21 mouse cellular contexts compared by ENCODE assay signal in genomic region chr13:113657204-113657603, GRCm38 (mm10). TPM values are rescaled to one million over a fixed set of nuclear protein-coding genes. Genes with fewer than 3 reads are reported as not detected.
DNase-seq lines count a peak whose midpoint lies in the region; ATAC-seq and TF ChIP-seq lines count a peak whose summit lies in the region.
"Had no signal": no experiment of that assay in that cellular context is flagged by ENCODE, and none has a peak within 500 bp of the region (broad histone marks: within the 10 kb centered on the region; RNA-seq: fewer than 3 reads in every experiment).

No protein-coding gene starts in this region.

- no peak for DNase-seq in heart, postnatal 25 days (ENCODE audit: low spot score)
- no peak for DNase-seq in left cerebral cortex, adult 2 months (ENCODE audit: extremely low spot score in 1 of 2, low spot score in 2 of 2)
- no peak for DNase-seq in left cerebral cortex, adult 18-20 months (ENCODE audit: low spot score in 2 of 2)
- peak; percentile 57 for DNase-seq in skeletal muscle tissue, adult 2 months (ENCODE audit: low read depth, low spot score)
- no peak for DNase-seq in spleen, postnatal 10 days (ENCODE audit: low spot score in 2 of 2)
- DNase-seq: adrenal gland, postnatal 36 days; cerebellum, adult 8-10 months; liver; liver, postnatal 0 days; thymus, adult 2 months had no signal

- TF ChIP-seq POLR2A in cortical plate, adult 2 months (IDR thresholded peaks at IDR 0.05; ENCODE audit: extremely low read depth, insufficient read depth, low read length): 0 out of 2 replicates have a peak, but pooled peaks have one; percentile 17

- no peaks in the 10 kb centered on the region for H3K27me3 ChIP-seq in heart, embryonic 12.5 days (replicated peaks)
- H3K27me3 ChIP-seq: embryonic facial prominence, embryonic 15.5 days had no signal

- intact Hi-C loops in heart, postnatal 25 days (cut with DNase I): no loop called here
- intact Hi-C loops in left cerebral cortex, adult 2 months (cut with DNase I): no loop called here

- 0 out of 2 replicates have a peak, but pooled peaks cover 3% of the 10 kb centered on the region for H3K9me3 ChIP-seq in heart, embryonic 12.5 days (replicated peaks)
- H3K9me3 ChIP-seq: embryonic facial prominence, embryonic 15.5 days; forebrain, embryonic 10.5 days; midbrain, embryonic 10.5 days had no signal

- peak overlapping the region; percentile 58 for H3K4me2 ChIP-seq in heart, embryonic 12.5 days
- H3K4me2 ChIP-seq: embryonic facial prominence, embryonic 15.5 days had no signal

- 0 out of 2 replicates have a peak overlapping the region, but pooled peaks have one; percentile 24 for H3K9ac ChIP-seq in heart, embryonic 12.5 days
- H3K9ac ChIP-seq: embryonic facial prominence, embryonic 15.5 days; liver, postnatal 0 days had no signal

- H3K36me3 ChIP-seq in heart, embryonic 12.5 days: peaks cover 9% of the 10 kb centered on the region
- H3K36me3 ChIP-seq: embryonic facial prominence, embryonic 15.5 days; forebrain, embryonic 10.5 days; midbrain, embryonic 10.5 days had no signal

- peaks cover 24% of the 10 kb centered on the region for H3K4me1 ChIP-seq in heart, embryonic 12.5 days (replicated peaks)
- no peaks in the 10 kb centered on the region; the same call in 1 of the 2 replicates for H3K4me1 ChIP-seq in cortical plate, adult 2 months (ENCODE audit: control insufficient read depth, insufficient read depth, low read length)
- H3K4me1 ChIP-seq: forebrain, embryonic 10.5 days; midbrain, embryonic 10.5 days had no signal

- ATAC-seq in heart, embryonic 12.5 days (ENCODE audit: insufficient number of reproducible peaks, low FRiP score): no peak
- ATAC-seq: hindbrain, embryonic 16.5 days; intestine, postnatal 0 days; liver, postnatal 0 days had no signal

- peak overlapping the region; percentile 16 for H3K4me3 ChIP-seq in heart, embryonic 12.5 days
- H3K4me3 ChIP-seq in left cerebral cortex, adult 2 months: no peak overlapping the region
- no peak overlapping the region for H3K4me3 ChIP-seq in cortical plate, adult 2 months (ENCODE audit: insufficient read depth, low read length)
- H3K4me3 ChIP-seq: embryonic facial prominence, embryonic 15.5 days; forebrain, embryonic 10.5 days; midbrain, embryonic 10.5 days had no signal

- peak overlapping the region; percentile 84 for H3K27ac ChIP-seq in heart, embryonic 12.5 days (ENCODE audit: poor library complexity, severe bottlenecking)
- peak overlapping the region; percentile 78 for H3K27ac ChIP-seq in left cerebral cortex, adult 2 months
- H3K27ac ChIP-seq in cortical plate, adult 2 months (ENCODE audit: insufficient read depth, low read length): peak overlapping the region; percentile 47; the same call in 1 of the 2 replicates
- H3K27ac ChIP-seq: embryonic facial prominence, embryonic 15.5 days; forebrain, embryonic 10.5 days; kidney, postnatal 0 days; midbrain, embryonic 10.5 days had no signal

- WGBS in heart, embryonic 12.5 days: 40% methylated on average over 7 of the region's 7 CpGs

- no peak for TF ChIP-seq CTCF in left cerebral cortex, adult 2 months (IDR thresholded peaks at IDR 0.05)
- TF ChIP-seq CTCF in cortical plate, adult 2 months (IDR thresholded peaks at IDR 0.05; ENCODE audit: extremely low read depth, insufficient read depth, low read length): no peak

RNA-seq across cellular contexts. Expression of gene Hspb3, which starts 6.3 kb away (rescaled TPM):
- 55.3 and 59.7 TPM in 2 replicates for polyA plus RNA-seq in heart, embryonic 12.5 days (2016; fragmentation: Nextera tagmentation; extraction: Ambion mirVana)
- total RNA-seq in heart, postnatal 25 days (2021): 10 to 100 TPM; 18.4 to 22.7 TPM
- total RNA-seq in left cerebral cortex, adult 2 months (2021): 1 to 10 TPM; 6.6 to 8.1 TPM
- 1 to 10 TPM; 5.1 to 8.5 TPM for total RNA-seq in left cerebral cortex, adult 18-20 months (2021)
- polyA plus RNA-seq in cortical plate, adult 2 months (2012; rRNA removed): 8.2 and 10.2 TPM in 2 replicates
- total RNA-seq: adrenal gland, postnatal 36 days; ES-E14 had no signal
- polyA plus RNA-seq: forebrain, embryonic 10.5 days; kidney, postnatal 0 days; liver, postnatal 0 days; midbrain, embryonic 10.5 days; small intestine, adult 2 months; urinary bladder, adult 2 months had no signal

RNA-seq across cellular contexts. Expression of gene Snx18, which starts 38.8 kb away (rescaled TPM):
- polyA plus RNA-seq in heart, embryonic 12.5 days (2016; fragmentation: Nextera tagmentation; extraction: Ambion mirVana): 29.6 and 31.6 TPM in 2 replicates
- total RNA-seq in heart, postnatal 25 days (2021): 10 to 100 TPM; 22.6 to 23.6 TPM
- total RNA-seq in left cerebral cortex, adult 2 months (2021): 10 to 100 TPM; 22.6 to 22.8 TPM
- 10 to 100 TPM; 22.3 TPM for total RNA-seq in left cerebral cortex, adult 18-20 months (2021)
- polyA plus RNA-seq in cortical plate, adult 2 months (2012; rRNA removed): 12.8 and 13.8 TPM in 2 replicates
